Mouse (Mus musculus): ENCODE results near the gene Arv1.

Arv1 gene

DNA sequence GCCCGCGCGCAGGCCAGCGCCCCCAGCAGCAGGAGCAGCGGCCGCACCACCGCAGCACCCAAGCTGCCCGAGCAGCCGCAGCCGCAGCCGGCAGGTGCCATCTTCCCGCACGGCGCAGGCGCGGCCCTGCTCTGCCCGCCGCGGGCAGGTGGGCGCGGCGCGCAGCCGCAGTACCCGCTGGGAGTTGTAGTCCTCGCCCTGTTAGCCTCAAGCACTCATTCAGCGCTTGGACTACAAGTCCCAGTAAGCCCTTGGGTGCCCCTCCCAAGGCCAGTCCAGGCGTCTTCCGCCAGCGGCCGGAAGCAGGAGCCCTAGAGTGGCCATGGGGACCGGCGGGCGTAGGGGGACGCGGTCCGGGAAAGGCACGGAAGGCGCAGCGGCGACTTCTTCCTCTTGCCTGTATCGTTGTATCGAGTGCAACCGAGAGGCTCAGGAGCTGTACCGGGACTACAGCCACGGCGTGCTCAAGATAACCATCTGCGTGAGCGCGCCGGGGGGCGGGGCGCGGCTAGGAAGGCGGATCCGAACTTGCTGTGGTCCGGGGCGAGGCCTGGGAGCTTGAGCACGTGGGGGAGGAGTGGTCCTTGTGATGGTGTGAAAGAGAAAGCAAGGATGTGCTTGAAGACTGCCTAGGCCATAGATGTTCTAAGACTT is at the start of gene Arv1, which contains the start of gene Ttc13:
Gene Arv1, plus strand, starts transcription at position 278 of the 654 bp plus-strand sequence.
Gene Ttc13, minus strand, starts transcription at position 122 of the 654 bp plus-strand sequence.
- peak; percentile 98 for DNase-seq (ENCODE audit: low read depth, low spot score)

DNA sequence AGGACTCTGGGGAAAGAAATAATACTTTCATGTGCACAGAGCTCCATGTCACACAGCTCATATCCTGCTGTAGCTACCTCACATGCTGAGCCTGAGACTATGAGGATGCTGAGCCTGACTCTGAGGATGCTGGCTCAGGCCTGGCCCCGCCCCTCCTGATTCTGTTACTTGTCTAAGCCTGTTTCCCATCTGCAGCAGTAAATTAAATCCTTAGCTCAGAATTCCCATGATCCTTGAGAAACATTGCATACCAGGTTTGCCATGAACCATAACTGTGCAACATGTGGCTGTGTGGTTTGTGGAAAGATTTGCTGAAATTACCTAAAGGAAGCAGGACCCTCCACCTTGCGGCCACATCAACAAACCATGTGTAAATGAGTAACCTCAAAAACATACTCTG is 49.6 kb upstream of the Arv1 start:
- no peak for DNase-seq (ENCODE audit: low read depth, low spot score)

DNA sequence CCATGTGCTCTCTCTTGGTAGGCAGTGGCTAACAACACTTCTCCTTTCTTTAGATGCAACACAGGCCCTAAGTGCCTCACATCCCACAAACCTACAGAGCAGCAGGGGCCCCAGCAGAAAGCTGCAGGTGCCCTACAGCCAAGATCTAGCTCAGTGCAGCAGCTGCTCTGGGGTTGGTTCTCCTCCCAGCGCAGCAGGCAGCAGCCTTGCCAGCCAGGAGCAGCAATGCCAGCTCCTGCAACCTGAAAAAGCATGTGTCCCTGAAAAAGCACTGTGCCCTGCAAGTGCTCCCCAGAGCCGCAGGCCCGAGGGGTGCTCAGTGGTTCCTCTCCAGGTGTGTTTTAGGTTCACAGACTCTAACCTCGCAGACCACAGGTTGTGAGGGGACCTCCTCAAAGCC is 45.3 kb upstream of the Arv1 start:
- no peak for DNase-seq (ENCODE audit: low read depth, low spot score)

DNA sequence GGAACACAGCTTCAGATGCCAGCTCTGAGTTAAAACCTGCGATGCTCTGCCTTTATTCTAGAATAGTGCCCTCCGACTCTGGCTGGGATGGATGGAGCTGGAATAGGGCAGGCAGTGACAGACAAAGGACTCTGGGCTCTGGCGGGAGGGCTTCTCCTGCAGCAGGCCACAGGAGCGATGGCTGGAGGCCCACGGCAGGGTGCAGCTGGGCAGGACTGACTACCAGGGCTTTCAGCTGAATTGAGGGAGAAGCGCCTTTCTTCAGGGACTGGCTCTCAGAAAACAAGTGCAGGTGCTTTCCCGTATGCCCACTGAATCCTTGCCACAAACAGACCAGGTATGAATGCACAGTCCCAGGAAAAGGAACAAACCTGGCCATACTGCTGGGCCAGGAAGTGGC is 44.9 kb upstream of the Arv1 start:
- no peak for DNase-seq (ENCODE audit: low read depth, low spot score)

DNA sequence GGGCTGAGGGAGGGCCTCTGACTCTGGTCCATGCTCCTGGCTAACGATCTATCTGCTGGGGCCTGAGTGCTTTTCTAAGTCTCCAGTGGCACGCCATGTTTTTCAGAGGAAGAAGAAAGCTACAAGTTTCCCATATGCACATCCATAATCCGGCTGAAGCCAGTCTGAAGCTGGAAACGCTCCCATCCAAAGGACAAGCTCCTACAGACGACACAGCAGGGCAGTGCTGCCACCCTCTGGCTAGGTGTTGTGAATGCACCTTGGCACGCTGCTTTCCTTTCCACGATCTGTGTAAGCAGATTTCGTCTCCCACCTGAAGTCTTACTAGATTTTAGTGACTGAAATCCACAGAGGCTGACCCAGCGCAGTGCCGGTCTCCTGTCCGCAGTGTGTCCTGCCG is 44.5 kb upstream of the Arv1 start:
- DNase-seq (ENCODE audit: low read depth, low spot score), result peak; percentile 94

DNA sequence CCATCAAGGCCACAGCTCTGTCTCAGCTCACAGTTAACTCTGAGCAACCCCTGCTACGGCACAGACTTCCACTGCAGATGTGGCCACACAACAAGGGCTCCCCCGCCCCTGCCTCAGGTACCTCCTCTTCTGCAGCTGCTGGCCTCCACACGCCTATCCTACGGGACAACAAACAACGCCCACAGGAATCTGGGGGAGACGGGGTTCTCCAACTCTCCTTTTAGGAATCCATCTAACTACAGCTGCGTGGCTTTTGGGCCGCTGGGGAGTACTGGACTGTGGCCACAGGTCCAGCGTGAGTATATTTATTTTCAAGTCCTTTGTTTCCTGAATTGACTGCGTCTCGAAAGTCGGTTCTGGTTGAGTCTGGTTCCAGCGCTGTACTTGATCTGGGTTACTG is 43.7 kb upstream of the Arv1 start:
- no peak for DNase-seq (ENCODE audit: low read depth, low spot score)

DNA sequence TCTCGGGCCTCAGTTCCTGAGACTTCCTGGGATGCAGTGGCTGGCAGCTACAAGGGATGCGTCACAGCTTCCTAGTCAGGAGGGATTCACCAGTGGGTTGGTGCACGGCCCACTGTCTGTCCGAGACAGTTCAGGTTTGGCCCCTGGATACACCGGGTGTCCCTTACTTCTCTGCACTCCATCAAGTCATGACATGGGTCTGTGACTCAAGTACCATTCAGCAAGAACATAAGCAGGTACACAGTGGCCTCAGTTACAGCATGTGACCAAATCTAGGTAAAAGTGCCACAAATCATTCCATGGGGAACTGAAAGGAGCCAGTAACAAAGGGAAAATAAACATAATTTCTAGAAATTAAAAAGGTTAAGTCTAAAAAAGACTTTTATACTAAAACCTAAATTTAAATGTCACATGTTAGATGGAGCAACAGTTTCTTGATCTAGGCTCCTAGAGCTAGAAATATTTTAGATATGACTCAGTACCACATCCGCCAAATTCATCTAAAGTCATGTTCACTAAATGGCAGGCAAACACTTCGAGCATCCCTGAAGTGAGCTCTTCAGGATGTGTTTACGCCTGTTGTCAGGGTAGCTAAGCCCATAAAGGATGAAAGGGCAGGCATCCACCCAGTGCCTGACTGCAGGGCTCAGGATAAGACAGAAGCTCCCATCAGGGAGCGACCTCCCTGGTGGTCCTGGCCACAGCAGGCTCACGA is 40.7 kb upstream of the Arv1 start:
- DNase-seq (ENCODE audit: low read depth, low spot score), result no peak

DNA sequence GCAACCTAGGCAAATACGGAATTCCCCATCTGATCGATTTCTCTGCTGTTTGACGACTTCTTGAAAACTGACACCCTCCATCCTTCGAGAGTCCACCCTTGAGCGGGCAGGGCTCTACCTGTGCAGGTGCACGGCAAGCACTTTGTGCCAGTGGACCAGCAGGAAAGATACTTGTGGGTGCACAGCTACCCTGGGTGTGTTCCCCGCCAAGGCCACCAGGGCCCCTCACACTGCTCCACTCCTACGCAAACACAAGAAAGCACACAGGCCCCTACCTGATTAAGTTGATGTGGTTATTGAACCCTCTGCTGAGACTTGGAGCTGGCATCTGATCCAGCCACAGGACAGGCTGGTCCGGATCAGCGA is 40.2 kb upstream of the Arv1 start:
- DNase-seq (ENCODE audit: low read depth, low spot score), result peak; percentile 18

DNA sequence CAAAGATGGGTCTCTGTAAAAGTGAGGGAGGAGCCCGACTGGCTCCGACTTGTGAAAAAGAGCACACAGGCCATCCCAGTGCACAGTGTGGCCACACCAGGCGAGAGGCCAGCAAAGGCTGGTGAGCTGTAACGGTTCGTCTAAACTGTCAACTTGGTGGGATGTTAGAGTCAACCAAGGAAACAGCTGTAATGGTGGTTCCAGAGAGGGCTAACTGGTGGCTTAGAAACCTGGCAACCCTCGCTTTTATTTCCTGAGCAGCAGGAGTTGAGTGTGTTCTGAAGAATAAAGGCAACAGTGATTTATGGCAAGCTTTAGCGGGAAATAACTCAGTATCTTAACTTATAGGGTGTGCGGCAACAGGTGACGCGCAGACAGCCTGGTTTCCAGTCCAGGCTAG is 39.7 kb upstream of the Arv1 start:
- DNase-seq (ENCODE audit: low read depth, low spot score), result no peak

DNA sequence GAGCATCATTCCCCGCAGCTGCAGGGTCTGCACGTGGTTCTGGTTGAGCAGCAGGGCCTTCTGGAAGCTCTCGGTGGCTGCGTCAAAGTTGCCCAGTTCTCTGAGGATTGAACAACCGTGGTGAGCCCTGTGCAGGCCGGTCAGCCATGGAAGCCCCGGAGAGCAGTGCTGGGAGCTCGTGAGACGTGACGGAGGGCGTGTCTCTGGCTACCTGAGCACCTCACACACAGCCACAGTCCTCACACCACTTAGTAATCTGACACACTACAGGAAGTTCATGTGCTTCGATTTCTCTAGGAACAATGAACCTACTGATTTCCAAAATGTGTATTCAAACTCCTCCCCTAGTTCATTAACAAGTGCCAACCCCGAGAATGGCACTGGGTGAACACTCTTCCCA is 33.0 kb upstream of the Arv1 start:
- no peak for DNase-seq (ENCODE audit: low read depth, low spot score)

DNA sequence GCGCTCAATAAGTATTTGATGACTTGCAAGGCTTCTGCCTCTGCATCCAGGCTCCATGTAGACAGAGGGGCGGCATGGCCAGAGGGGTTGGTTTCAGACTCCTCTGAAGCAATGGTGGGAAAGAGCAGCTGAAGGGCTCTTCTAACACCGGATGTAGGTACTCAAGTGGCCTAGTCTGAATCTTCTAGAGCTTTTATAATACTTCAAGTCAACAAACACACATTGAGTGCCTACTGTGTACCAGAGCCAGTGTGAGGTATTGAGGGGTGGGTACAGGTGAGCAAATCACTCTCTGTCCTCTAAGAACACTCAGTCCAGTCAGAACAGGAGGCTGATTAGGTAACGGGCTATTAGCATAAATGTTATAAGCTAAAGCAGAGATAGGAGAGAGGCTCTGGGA is 30.2 kb upstream of the Arv1 start:
- DNase-seq (ENCODE audit: low read depth, low spot score), result no peak

DNA sequence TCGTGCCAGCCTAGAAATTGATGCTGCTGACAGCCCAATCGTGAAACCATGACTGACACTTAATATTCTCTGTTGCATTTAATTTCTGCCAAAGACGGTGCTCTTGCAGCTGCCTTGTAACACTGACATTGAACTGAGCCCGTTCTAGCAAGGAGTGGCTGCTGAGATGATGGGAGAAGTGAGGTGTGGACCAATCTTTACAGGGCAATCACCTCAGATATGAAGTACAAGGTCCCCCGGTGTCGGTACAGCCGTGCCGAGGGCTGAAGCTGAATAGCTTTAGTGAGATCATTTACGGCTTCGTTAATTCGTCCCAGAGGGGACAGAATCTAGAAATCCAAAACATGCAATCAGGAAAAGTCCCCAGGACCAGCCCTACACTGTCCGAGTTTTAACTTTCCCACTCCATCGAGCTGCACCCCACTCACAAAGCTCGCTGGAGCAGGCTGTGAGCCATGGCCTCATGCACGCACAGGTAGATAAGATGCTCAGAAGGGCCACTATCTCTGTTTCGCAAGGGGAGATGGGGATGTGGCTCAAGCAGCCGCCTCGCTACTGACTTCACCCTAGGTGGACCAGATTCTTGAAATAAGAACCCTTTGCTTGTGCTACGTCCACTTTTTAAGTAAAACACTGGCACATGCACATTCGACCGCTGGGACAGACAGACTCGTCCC is 26.4 kb upstream of the Arv1 start:
- DNase-seq (ENCODE audit: low read depth, low spot score), result no peak

DNA sequence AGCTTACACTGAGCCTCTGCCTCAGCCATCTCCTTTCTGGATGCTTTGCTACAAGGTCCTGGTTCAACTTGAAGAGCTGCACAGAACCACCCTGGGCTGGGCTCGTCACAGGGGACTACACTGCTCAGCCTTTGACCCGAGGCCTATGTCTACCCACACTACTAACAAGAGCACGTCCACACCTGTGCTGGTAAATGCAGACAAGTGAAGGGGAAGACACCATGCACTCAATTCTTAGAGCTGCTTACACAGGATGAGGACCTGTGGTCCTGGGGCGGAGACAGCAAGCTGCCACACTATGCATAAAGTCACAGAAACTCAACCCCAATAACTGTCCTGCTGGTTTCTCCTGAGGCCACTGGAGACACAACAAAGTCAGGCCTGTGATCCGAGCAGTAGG is 21.7 kb upstream of the Arv1 start:
- DNase-seq (ENCODE audit: low read depth, low spot score), result no peak

DNA sequence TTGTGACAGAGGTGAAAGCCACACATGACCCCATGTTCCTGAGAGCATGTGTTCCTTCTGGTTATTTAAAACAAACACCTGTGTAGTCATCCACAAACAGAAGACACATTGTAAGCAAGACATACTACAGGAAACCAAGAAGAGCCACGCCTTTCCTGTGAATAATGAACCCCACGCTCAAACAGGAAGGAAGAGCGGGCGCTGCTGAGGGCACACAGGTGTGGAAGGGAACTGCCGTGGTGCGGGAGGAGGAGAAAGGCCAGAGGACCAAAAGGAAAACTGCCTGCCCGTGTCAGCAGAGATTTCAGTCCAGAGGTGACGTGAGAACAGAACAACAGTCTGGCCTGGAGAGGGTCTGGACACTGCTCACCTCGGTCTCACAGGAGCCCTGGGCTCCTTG is 20.9 kb upstream of the Arv1 start:
- DNase-seq (ENCODE audit: low read depth, low spot score), result no peak

DNA sequence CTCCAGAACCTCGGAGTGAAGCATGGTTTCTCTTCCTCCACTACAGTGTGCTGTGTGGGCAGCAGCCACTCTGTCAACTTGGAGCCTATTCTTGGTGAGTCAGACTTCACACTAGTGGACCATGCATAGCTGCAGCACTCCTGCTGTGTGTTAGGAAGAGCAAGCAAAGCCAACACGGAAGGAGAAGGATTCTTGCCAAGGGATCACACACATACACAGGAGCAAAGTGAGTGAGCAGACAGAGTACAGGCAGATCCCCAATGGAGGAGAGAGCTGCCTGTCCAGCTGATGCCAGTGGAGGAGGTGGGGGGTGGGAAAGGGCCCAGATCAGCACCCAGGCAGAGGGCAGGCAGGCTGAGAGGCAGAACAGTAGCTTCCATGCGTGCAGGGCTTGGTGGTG is 19.8 kb upstream of the Arv1 start:
- DNase-seq (ENCODE audit: low read depth, low spot score), result no peak

DNA sequence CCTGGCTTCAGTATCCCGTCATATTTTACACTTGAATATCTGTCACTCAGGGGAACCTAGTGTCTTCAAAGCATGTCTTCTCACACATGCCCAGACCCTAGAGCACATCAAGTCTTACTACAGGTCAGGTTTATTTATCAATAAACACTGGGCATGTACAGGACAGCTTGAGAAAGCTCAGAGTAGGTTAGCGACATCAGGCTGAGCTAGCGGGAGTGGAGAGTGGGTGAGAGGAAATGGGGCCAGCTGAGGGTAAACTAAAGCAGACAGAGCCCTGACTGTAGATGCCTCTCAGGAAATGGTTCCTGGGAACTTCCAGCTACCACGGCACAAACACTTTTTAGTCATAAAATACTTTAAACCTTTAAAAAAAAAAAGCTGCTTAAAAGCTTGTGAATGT is 18.4 kb upstream of the Arv1 start:
- DNase-seq (ENCODE audit: low read depth, low spot score), result no peak

DNA sequence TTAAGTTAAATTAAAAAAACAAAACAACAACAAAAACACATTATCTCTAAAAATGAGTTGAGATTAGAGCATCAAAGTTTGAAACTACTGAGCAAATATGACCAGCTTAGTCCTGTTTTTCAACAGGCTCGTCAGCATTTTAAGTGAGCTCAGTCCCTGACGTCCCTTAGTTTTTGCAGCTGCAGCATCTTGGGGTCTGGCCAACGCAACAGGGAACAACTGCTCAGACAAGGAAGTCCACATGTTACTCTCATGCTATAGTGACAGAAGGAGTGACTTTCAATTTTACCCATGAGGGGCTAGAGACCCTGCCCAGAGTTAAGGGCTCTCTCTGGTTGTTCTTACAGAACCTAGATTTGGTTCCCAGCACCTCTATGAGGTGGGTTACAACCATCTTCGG is 17.6 kb upstream of the Arv1 start:
- DNase-seq (ENCODE audit: low read depth, low spot score), result no peak

DNA sequence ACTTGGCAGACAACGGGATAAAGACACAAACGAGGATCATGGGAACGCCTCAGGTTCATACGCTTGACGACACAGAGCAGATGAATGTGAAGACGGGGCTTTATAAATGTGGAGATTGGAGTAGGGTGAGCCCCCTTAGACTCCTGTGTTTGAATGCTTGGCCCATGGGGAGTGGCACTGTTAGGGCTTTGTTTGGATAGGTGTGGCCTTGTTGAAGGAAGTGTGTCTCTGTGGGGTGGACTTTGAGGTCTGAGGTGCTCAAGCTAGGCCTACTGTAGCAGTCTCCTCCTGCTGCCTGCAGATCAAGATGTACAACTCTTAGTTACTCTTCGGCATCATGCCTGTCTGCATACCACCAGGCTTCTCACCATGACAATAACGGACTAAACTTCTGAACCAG is 16.1 kb upstream of the Arv1 start:
- DNase-seq (ENCODE audit: low read depth, low spot score), result peak; percentile 58

DNA sequence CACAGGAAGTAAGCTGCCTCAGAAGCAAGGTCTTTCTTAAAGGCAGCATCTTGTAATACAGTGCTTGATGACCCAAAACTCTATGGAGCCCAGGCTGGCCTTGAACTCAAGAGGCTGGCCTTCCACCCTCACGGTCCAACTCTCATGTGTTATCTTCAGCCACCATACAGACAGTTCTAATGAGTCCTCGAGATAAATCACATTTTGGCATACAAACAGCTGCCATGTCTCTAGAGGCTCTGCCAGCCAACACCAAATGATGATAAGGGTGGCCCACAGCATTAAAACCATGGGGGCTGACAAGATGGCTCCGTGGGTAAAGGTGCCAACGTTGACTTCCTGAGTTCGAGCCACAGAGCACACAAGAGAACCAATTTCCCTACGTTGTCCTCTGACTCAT is 8.7 kb upstream of the Arv1 start:
- no peak for DNase-seq (ENCODE audit: low read depth, low spot score)

DNA sequence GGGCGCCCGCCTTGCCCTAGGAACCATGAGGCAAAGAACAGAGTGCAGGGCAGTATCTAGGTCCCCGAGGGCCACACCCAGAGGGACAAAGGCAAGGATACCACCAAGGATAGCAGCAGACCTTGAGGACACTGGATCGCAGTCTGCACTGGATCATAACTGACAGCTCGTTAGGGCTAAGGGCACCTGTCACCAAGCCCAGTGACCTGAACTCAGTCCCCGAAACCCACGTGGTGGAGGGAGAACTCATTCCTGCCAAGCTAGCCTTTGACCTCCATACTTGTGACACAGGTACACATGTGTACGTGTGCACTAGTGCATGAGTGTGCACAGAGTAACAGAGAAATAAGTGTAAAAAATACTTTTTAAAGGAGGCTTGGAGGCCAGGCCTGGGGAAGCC is 6.2 kb upstream of the Arv1 start:
- DNase-seq (ENCODE audit: low read depth, low spot score), result no peak

DNA sequence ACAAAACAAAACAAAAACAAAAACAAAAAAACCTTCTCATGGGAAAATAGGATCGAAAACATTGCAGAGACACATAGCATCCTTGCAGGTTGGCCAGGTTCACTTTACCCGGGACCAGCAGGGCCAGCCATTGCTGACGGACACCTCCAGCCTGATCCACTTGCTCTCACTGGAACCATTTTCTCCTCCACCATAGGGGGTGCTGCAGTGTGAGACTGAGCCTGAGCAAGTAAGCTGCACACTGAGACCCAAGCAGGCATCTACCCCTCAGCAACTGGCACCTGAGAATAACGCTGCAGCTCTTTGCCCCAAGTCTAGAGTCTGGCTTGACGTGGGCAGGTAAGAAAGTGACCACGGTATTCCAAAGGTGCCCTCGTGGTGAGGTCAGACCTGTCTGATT is 1.8 kb upstream of the Arv1 start:
- peak; percentile 43 for DNase-seq (ENCODE audit: low read depth, low spot score)

DNA sequence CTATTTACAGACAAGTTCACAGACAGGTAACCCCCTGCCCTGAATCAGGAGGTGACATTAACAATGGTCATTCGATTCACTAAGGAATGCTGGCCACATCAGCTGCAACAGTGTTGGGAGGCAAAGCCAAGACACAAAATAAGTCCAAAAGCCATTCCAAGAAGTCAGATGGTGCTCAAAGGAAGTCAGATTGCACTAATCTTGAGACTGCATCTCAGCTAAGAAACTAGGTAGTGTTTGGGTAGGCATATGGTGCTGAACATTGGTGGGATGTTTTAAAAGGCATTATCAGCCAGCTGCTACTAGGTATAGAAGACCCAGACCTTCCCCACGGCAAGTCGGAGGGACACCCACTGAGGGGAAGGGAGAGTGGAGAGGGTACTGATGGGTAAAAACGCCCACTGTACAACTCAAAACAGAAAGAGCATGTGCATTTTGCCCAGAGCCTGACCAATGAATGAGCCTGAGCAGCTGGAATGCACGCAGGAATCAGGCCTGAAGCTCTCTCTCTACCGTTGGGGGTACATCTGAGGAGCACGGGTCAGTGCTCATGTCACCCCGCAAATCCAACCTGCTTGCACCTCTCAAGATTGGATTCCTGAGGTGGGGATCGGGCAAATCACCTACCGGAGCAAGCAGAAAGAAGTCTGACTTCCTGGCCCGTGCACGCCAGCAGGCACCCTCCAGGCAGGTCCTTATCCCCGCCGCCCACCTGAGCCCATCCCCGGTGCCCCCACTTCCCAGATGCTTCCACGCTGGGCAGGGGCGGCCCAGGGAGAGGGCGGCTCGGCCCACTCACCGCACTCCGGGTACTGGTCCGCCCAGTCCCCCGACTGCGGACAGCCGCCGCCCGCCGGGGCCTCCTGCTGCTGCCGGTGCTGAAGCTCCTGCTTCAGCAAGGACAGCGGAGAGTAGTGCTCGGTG is 739 bp upstream of the Arv1 start:
- peak; percentile 36 for DNase-seq (ENCODE audit: low read depth, low spot score)

All from ZHBTc4 (cell line).